Mouse (Mus musculus) Patski (cell line): ENCODE measurements around the gene Rxylt1. TPM values are rescaled to one million over a fixed set of nuclear protein-coding genes. Genes with fewer than 3 reads are reported as not detected.

ENCODE experiments used
- ATAC-seq: fragments of 100-300 bp; one replicate; pipeline ENCODE4 v1.8.0; 2021
- CTCF ChIA-PET: fragments of 350-600 bp; sonication (Branson Sonifier 250); formaldehyde crosslinking; loops from one replicate; lab custom pipeline; 2022; ENCODE audit warnings: inconsistent platforms; lab: Charles Lee
- POLR2A ChIA-PET: fragments of 350-600 bp; sonication (Branson Sonifier 250); formaldehyde crosslinking; loops from one replicate; lab custom pipeline; 2022; ENCODE audit warnings: antibody characterized with exemption, inconsistent platforms; lab: Charles Lee
- DNase-seq: peaks from one replicate; pipeline ENCODE4 v3.0.0-alpha.2; 2011; ENCODE audit warnings: low read depth, low spot score
- H3K27me3 ChIP-seq: fragments of 371-371 bp; one replicate; pipeline ENCODE4 v1.5.1; 2021
- CTCF ChIP-seq: fragments of 100-300 bp; IDR thresholded peaks from one replicate; pipeline ENCODE4 v1.5.1; 2021
- in situ Hi-C: fragments of 300-500 bp; cut with MboI; formaldehyde crosslinking; loops from 3 replicates; pipeline ENCODE4 v1.11.1; 2018; ENCODE audit warnings: low pct_unique_long_range_greater_than_20kb, mixed read lengths
- polyA plus RNA-seq: library from polyadenylated mRNA; unstranded; gene quantifications from one replicate; pipeline ENCODE4 v1.2.3, GENCODE M21; 2021

The Rxylt1 gene
- polyA plus RNA-seq: 46.4 TPM

- CTCF ChIA-PET: interaction anchor here (0.8 kb wide), 1 partner anchor 52 kb away, joined by 3 read pairs; no protein-coding TSS in a partner anchor
- no peaks in the 10 kb centered on the region for H3K27me3 ChIP-seq
- peak; percentile 99 for ATAC-seq
- TF ChIP-seq CTCF: no peak
- peak; percentile 94 for DNase-seq
- in situ Hi-C loops: no loop called here
- POLR2A ChIA-PET: no interaction called here
These were observed at the start of gene Rxylt1 for GRCm38 (mm10) chr10:122096980-122097844. Gene Rxylt1 (minus strand): TSS chr10:122097371.

DNA sequence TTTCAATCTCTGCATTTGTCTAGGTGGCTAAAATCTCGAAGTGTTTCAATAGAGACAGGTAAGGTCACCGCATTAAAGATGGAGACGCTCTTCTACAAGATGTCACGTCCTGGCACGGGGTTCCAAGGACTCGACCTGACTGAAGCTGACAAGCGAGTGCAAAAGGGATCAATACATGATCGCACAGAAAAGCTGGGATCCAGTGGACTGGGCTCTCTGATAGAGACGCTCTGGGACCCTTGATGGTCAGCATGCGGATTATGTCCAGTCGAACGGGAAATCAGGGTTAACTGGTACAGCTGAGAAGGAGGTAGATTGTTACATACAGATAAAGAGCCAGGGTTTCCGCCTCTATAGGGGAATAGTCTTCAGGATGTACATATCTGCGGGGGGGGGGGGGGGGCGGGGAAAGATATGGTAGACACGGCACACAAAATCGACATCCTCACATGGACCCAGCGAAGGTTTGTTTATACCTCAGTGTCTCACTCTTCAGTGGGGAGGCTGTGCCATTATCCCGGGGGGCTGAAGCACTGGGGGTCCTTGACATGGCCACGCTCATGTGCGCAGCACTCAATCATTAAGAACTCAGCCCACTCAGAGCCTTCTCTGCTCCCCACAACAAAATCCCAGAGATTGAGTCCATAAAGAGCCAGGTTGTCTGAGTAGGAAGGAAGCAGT is 24.3 kb upstream of the Rxylt1 start:
- peaks cover 14% of the 10 kb centered on the region for H3K27me3 ChIP-seq
- DNase-seq: no peak
- TF ChIP-seq CTCF: no peak
- ChIA-PET POLR2A (no interaction called here), CTCF (interaction anchor here (4.6 kb wide), 1 partner anchor 15 kb away, joined by 18 read pairs; no protein-coding TSS in a partner anchor)
- in situ Hi-C loops: loop anchor here (25.0 kb wide), 1 partner anchor 666 kb away; no protein-coding TSS in a partner anchor
- no peak for ATAC-seq

DNA sequence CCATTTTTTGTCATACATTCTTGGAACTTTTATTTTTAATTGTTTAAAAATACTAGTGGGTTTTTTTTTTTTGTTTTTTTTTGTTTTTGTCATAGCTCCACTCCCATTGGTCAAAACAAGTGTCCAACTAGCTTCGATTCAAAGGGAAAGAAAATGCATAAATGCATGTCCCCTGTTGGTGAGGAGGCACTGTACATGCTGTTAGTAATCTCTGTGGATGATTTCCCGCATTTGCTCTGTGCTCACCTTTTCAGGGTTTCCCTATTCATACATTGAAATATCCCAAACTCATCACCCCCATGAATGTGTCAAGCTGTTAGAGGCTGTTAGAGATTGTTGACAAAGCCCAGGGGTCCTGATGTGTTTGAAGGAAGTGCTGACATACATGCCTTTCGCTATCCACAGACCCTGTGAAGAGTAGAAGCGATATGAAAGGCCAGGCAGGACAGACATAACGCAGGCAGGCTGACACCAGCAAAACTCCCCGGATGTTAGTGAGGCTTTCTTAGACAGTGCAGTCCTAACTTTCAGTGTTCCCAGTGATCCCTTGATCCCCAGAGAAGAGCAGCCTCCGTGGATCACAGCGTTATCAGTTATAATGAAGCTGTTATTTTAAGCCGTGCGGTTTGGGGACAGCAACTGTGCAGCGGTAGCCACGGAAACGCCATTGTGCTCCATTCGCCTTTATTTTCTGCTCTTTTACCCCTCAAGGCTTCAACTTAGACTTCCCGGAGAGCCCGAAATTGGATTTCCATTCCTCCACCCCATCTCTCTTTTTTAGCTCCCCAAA is 23.5 kb upstream of the Rxylt1 start:
- DNase-seq: no peak
- CTCF ChIA-PET: interaction anchor here (4.6 kb wide), 1 partner anchor 15 kb away, joined by 18 read pairs; no protein-coding TSS in a partner anchor
- no peak for ATAC-seq
- in situ Hi-C loops: loop anchor here (25.0 kb wide), 1 partner anchor 667 kb away; no protein-coding TSS in a partner anchor
- H3K27me3 ChIP-seq: peaks cover 14% of the 10 kb centered on the region
- TF ChIP-seq CTCF: no peak
- POLR2A ChIA-PET: no interaction called here

DNA sequence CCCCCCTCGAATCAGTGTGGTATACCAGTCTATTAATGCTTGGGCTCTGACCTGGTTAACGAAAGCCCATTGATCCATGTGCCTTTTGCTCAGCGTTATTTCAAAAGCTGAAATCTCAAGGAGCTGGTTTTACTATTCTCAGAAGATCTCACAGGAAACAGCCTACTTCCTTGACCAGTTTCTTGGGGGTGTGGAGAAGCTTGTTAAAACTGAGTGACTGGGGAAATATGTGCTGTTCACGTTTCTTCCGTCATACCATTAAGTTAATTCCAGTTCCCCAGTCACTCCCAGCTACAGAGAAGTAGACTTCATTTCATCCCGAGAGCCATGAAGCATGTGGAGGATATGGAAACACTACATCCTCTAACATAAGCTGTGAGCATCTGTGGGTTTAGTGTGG is 22.3 kb upstream of the Rxylt1 start:
- ATAC-seq (no peak), DNase-seq (no peak)
- in situ Hi-C loops: loop anchor here (25.0 kb wide), 1 partner anchor 668 kb away; no protein-coding TSS in a partner anchor
- H3K27me3 ChIP-seq: peaks cover 14% of the 10 kb centered on the region
- CTCF ChIA-PET: interaction anchor here (4.6 kb wide), 1 partner anchor 13 kb away, joined by 18 read pairs; no protein-coding TSS in a partner anchor
- POLR2A ChIA-PET: no interaction called here
- no peak for TF ChIP-seq CTCF

DNA sequence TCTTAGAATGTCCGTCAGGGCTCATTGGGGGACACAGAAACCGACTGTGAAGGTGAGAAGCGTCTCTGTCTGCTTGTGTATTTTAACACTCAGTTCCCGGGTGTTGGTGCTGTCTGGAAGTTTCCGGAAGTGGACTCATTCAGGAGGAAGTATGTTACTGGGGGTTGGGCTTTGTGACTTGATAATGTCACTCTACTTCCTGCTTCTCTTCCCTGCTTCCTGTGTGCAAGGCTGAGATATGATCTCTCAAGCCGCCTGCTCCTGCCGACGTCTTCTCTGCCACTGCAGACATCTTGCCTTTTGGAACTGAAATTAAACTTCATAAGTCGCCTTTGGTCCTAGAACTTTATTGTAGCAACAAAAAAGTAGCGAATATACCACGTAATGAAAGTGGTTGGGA is 19.5 kb upstream of the Rxylt1 start:
- no peak for ATAC-seq
- in situ Hi-C loops: loop anchor here (25.0 kb wide), 1 partner anchor 671 kb away; no protein-coding TSS in a partner anchor
- ChIA-PET POLR2A (no interaction called here), CTCF (interaction anchor here (2.2 kb wide), 1 partner anchor 11 kb away, joined by 14 read pairs; no protein-coding TSS in a partner anchor)
- TF ChIP-seq CTCF: no peak
- no peak for DNase-seq
- peaks cover 10% of the 10 kb centered on the region for H3K27me3 ChIP-seq

GRCm38 (mm10) chr10:122106633-122107028 is 9.5 kb upstream of the Rxylt1 start:
- no peak for ATAC-seq
- ChIA-PET POLR2A (interaction anchor here (0.5 kb wide), 1 partner anchor 444 kb away, joined by 3 read pairs; no protein-coding TSS in a partner anchor), CTCF (interaction anchor here (1.1 to 3.1 kb wide), 7 partner anchors 9 to 424 kb away, joined by 3 to 18 read pairs (median 3); no protein-coding TSS in a partner anchor)
- DNase-seq: no peak
- H3K27me3 ChIP-seq: peaks cover 8% of the 10 kb centered on the region
- no peak for TF ChIP-seq CTCF
- in situ Hi-C loops: loop anchor here (25.0 kb wide), 1 partner anchor 681 kb away; no protein-coding TSS in a partner anchor

- ChIA-PET POLR2A (interaction anchor here (0.5 kb wide), 1 partner anchor 444 kb away, joined by 3 read pairs; no protein-coding TSS in a partner anchor), CTCF (interaction anchor here (1.1 to 3.1 kb wide), 9 partner anchors 10 to 428 kb away, joined by 3 to 18 read pairs (median 3); no protein-coding TSS in a partner anchor)
- ATAC-seq (no peak), DNase-seq (no peak)
- peaks cover 8% of the 10 kb centered on the region for H3K27me3 ChIP-seq
- in situ Hi-C loops: loop anchor here (25.0 kb wide), 1 partner anchor 681 kb away; no protein-coding TSS in a partner anchor
- TF ChIP-seq CTCF: no peak
These were observed 8.9 kb upstream of the Rxylt1 start for GRCm38 (mm10) chr10:122105889-122106632.

DNA sequence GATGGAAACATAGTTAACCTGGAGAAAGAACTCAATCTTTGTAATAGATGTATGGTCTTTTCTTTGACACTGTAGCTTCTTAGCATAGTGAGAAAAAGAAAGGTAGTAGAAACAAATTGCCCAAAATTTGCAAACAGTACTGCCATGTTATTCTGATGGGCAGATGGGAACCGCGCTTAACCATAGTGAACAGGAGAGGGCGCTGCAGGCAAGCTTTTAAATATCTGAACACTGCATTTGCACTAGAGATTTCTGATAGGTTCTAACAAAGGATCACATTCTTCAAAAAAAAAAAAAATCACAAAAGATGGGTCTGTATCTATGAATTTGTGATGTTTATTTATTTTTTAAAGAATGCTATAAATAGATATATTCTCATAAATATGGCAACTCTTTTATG is 8.2 kb upstream of the Rxylt1 start:
- in situ Hi-C loops: loop anchor here (25.0 kb wide), 1 partner anchor 682 kb away; no protein-coding TSS in a partner anchor
- POLR2A ChIA-PET: no interaction called here
- CTCF ChIA-PET: interaction anchor here (1.1 to 3.1 kb wide), 8 partner anchors 10 to 428 kb away, joined by 3 to 18 read pairs (median 8); no protein-coding TSS in a partner anchor
- H3K27me3 ChIP-seq: peaks cover 8% of the 10 kb centered on the region
- ATAC-seq (peak; percentile 47), DNase-seq (no peak)
- peak; percentile 79 for TF ChIP-seq CTCF

GRCm38 (mm10) chr10:122102675-122103074 is 5.5 kb upstream of the Rxylt1 start:
- in situ Hi-C loops: loop anchor here (5.0 to 25.0 kb wide), 2 partner anchors 425 to 685 kb away; no protein-coding TSS in a partner anchor
- H3K27me3 ChIP-seq: peaks cover 8% of the 10 kb centered on the region
- no peak for DNase-seq
- TF ChIP-seq CTCF: no peak
- CTCF ChIA-PET: no interaction called here
- no peak for ATAC-seq
- POLR2A ChIA-PET: no interaction called here
